ENCODE assay signal across 8 mouse cellular contexts in genomic region chr7:75848115-75848775, GRCm38 (mm10). TPM values are rescaled to one million over a fixed set of nuclear protein-coding genes. Genes with fewer than 3 reads are reported as not detected.
A peak's percentile ranks its signal among the peaks of the same experiment; 100 is the strongest.
DNase-seq lines count a peak whose midpoint lies in the region; ATAC-seq lines count a peak whose summit lies in the region.

Klhl25 (plus strand) TSS chr7:75848310.

- DNase-seq in adrenal gland, adult (ENCODE audit: inconsistent age in 2 of 2, low spot score in 1 of 2), result peak; percentile 97 to 99
- DNase-seq in embryo, embryonic 10.5 days (ENCODE audit: low spot score), result peak; percentile 98
- DNase-seq in gastrocnemius, postnatal 14 days, result peak; percentile 96
- DNase-seq in left cerebral cortex, postnatal 10 days (ENCODE audit: extremely low spot score in 1 of 2, low spot score in 2 of 2), result peak; percentile 95 to 96
- peak; percentile 96 for DNase-seq in right cerebral cortex, postnatal 25 days
- peak; percentile 96 for DNase-seq in urinary bladder, postnatal 4 days (ENCODE audit: low spot score in 2 of 2)

- intact Hi-C loops in gastrocnemius, postnatal 14 days (cut with DNase I; ENCODE audit: low total_unique reads), result no loop called here
- intact Hi-C loops in left cerebral cortex, postnatal 10 days (cut with DNase I), result no loop called here

- ATAC-seq in inflammation-experienced regulatory T-cells, adult 6 months, result peak; percentile 97
- ATAC-seq in megakaryocyte-erythroid progenitor cell, adult 5-6 weeks (replicated peaks; ENCODE audit: low FRiP score, low TSS enrichment, poor library complexity, severe bottlenecking), result peak; percentile 99

RNA-seq across cellular contexts. Expression of gene Klhl25, which starts in this region (rescaled TPM):
- 1 to 10 TPM; 2.8 to 3.5 TPM for total RNA-seq in gastrocnemius, postnatal 14 days (2021)
- polyA plus RNA-seq in inflammation-experienced regulatory T-cells, adult 6 months (2017; shearing (Covaris generic)), result 10 to 100 TPM; 10.0 to 15.1 (median 14.4) TPM
- total RNA-seq in left cerebral cortex, postnatal 10 days (2021), result 10 to 100 TPM; 13.3 to 18.5 TPM
- 4.5 and 5.9 TPM in 2 replicates for total RNA-seq in megakaryocyte-erythroid progenitor cell, adult 5-6 weeks (2014; fragmentation: Nextera tagmentation)
- total RNA-seq in megakaryocyte-erythroid progenitor cell, adult 5-6 weeks (2017), result 4.0 and 4.3 TPM in 2 replicates

Comparison
In these comparisons a context has a peak if more than half of its experiments do, and no peak if none do; other contexts are left out.
1. Peak in every context shown above with its lines: DNase-seq and ATAC-seq.